In the genomic region with DNA sequence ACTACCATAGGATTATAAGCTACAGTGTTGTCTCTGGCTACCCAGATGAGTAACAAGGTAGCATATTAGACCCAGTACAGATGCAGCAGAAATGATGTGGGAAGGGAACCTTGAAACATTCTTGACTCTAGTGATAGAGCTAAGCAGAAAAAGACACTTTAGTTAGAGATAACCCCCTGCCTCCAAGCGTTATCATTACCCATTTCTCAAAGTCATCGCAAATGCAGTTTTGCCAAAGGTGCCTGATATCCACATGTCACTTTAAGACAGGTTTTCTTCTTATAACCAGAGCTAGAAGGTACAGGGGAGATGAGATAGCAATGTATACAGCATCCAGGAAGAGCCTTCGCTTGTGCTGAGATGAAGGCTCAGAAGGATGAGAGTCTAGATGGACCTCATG, we compare ENCODE assay signal across 25 mouse cellular contexts.
DNase-seq lines count a peak whose midpoint lies in the region; ATAC-seq and TF ChIP-seq lines count a peak whose summit lies in the region.
"Had no signal": no experiment of that assay in that cellular context is flagged by ENCODE, and none has a peak within 500 bp of the region (broad histone marks: within the 10 kb centered on the region; RNA-seq: fewer than 3 reads in every experiment).

No protein-coding gene starts in this region.

- peaks cover 0 to 3% of the 10 kb centered on the region in 2 experiments; a peak in 1 of 4 replicates for H3K36me3 ChIP-seq in MEL (ENCODE audit: control insufficient read depth in 1 of 2, insufficient read depth in 2 of 2, low read length in 2 of 2)
- H3K36me3 ChIP-seq in liver, embryonic 14.5 days (replicated peaks; ENCODE audit: control insufficient read depth, insufficient read depth, low read depth), result no peaks in the 10 kb centered on the region
- H3K36me3 ChIP-seq in liver, postnatal 0 days (replicated peaks; ENCODE audit: insufficient read depth, low read length), result no peaks in the 10 kb centered on the region
- H3K36me3 ChIP-seq in forebrain, embryonic 11.5 days (ENCODE audit: control insufficient read depth, insufficient read depth, low read length), result no peaks in the 10 kb centered on the region
- H3K36me3 ChIP-seq: embryonic facial prominence, embryonic 10.5 days; embryonic facial prominence, embryonic 13.5 days; heart, embryonic 12.5 days; heart, embryonic 15.5 days; hindbrain, embryonic 10.5 days; hindbrain, embryonic 13.5 days had no signal

- peaks cover 0 to 3% of the 10 kb centered on the region in 2 experiments; a peak in 1 of 4 replicates for H3K4me1 ChIP-seq in MEL (ENCODE audit: control insufficient read depth in 1 of 2, insufficient read depth in 2 of 2, low read length in 2 of 2)
- peaks cover 18 to 27% of the 10 kb centered on the region in 2 experiments for H3K4me1 ChIP-seq in liver, embryonic 14.5 days (replicated peaks; ENCODE audit: control insufficient read depth in 2 of 2, insufficient read depth in 2 of 2, low read length in 1 of 2)
- no peaks in the 10 kb centered on the region for H3K4me1 ChIP-seq in liver, postnatal 0 days (ENCODE audit: insufficient read depth)
- no peaks in the 10 kb centered on the region for H3K4me1 ChIP-seq in forebrain, embryonic 11.5 days (replicated peaks; ENCODE audit: control insufficient read depth, insufficient read depth, low read length)
- H3K4me1 ChIP-seq: embryonic facial prominence, embryonic 13.5 days; forebrain, embryonic 13.5 days; heart, embryonic 12.5 days; heart, embryonic 15.5 days; hindbrain, embryonic 10.5 days; hindbrain, embryonic 13.5 days had no signal

- no peak overlapping the region for H3K4me2 ChIP-seq in liver, embryonic 14.5 days (ENCODE audit: low read depth)
- H3K4me2 ChIP-seq in liver, postnatal 0 days (ENCODE audit: low read depth, low read length), result no peak overlapping the region
- H3K4me2 ChIP-seq in forebrain, embryonic 11.5 days (ENCODE audit: low read depth, low read length, severe bottlenecking), result no peak overlapping the region
- H3K4me2 ChIP-seq: embryonic facial prominence, embryonic 13.5 days; forebrain, embryonic 13.5 days; heart, embryonic 12.5 days; heart, embryonic 15.5 days; hindbrain, embryonic 13.5 days had no signal

- no peak for TF ChIP-seq POLR2A in MEL (IDR thresholded peaks at IDR 0.05; ENCODE audit: control insufficient read depth in 1 of 2, insufficient read depth in 1 of 2, low read depth in 1 of 2, low read length in 2 of 2, poor library complexity in 1 of 2)

- peak in 1 of 2 experiments; percentile 34; a peak in 1 of 4 replicates for TF ChIP-seq EP300 in MEL (IDR thresholded peaks at IDR 0.05; ENCODE audit: low read depth in 1 of 2, low read length in 2 of 2)
- TF ChIP-seq EP300 in liver, embryonic 14.5 days (IDR thresholded peaks at IDR 0.05; ENCODE audit: low read depth), result peak; percentile 71
- TF ChIP-seq EP300 in liver, postnatal 0 days (IDR thresholded peaks at IDR 0.05; ENCODE audit: low read depth), result peak; percentile 52; the same call in 1 of the 2 replicates

- H3K9me3 ChIP-seq in MEL (replicated peaks; ENCODE audit: insufficient read depth, low read length), result no peaks in the 10 kb centered on the region
- H3K9me3 ChIP-seq in liver, embryonic 14.5 days (ENCODE audit: control insufficient read depth, low read length), result no peaks in the 10 kb centered on the region
- no peaks in the 10 kb centered on the region for H3K9me3 ChIP-seq in liver, postnatal 0 days (ENCODE audit: low read length)
- H3K9me3 ChIP-seq in forebrain, embryonic 11.5 days (ENCODE audit: control insufficient read depth, low read length), result no peaks in the 10 kb centered on the region
- H3K9me3 ChIP-seq: embryonic facial prominence, embryonic 10.5 days; embryonic facial prominence, embryonic 13.5 days; forebrain, embryonic 13.5 days; heart, embryonic 12.5 days; heart, embryonic 15.5 days; hindbrain, embryonic 10.5 days; hindbrain, embryonic 13.5 days had no signal

- 43% methylated on average over 3 of the region's 3 CpGs for WGBS in liver, embryonic 14.5 days (ENCODE audit: insufficient replicate concordance)
- 64% methylated on average over 3 of the region's 3 CpGs for WGBS in liver, postnatal 0 days (ENCODE audit: insufficient replicate concordance)
- WGBS in forebrain, embryonic 11.5 days, result 90% methylated on average over 3 of the region's 3 CpGs

- no peak overlapping the region for H3K4me3 ChIP-seq in MEL (ENCODE audit: control insufficient read depth in 1 of 2, insufficient read depth in 1 of 2, low read depth in 2 of 2, low read length in 2 of 2)
- no peak overlapping the region for H3K4me3 ChIP-seq in liver, embryonic 14.5 days (ENCODE audit: insufficient read depth in 1 of 2, low read depth in 2 of 2, low read length in 2 of 2)
- no peak overlapping the region for H3K4me3 ChIP-seq in liver, postnatal 0 days (ENCODE audit: low read depth, low read length)
- H3K4me3 ChIP-seq in forebrain, embryonic 11.5 days (ENCODE audit: low read depth, low read length), result no peak overlapping the region
- H3K4me3 ChIP-seq: embryonic facial prominence, embryonic 10.5 days; embryonic facial prominence, embryonic 13.5 days; erythroblast, embryonic 14.5 days; forebrain, embryonic 13.5 days; heart, embryonic 12.5 days; heart, embryonic 15.5 days; hindbrain, embryonic 10.5 days; hindbrain, embryonic 13.5 days had no signal

- no peak for TF ChIP-seq RAD21 in MEL (IDR thresholded peaks at IDR 0.05; ENCODE audit: low read depth, low read length)

- peak; percentile 73 for ATAC-seq in liver, embryonic 14.5 days (ENCODE audit: insufficient read depth)
- no peak for ATAC-seq in liver, postnatal 0 days
- no peak for ATAC-seq in activated CD4-positive, CD25-positive, alpha-beta regulatory T cell, adult 4 months
- no peak for ATAC-seq in forebrain, embryonic 11.5 days (replicated peaks; ENCODE audit: low FRiP score)
- ATAC-seq: forebrain, embryonic 13.5 days; forebrain, embryonic 16.5 days; hindbrain, embryonic 16.5 days; Patski had no signal

- DNase-seq in heart, adult 11 months, result peak; percentile 19
- no peak for DNase-seq in heart, adult 18-20 months
- DNase-seq in MEL (ENCODE audit: low read depth, low spot score), result peak; percentile 9
- DNase-seq in liver, embryonic 14.5 days (ENCODE audit: low read depth in 3 of 3, low spot score in 3 of 3), result peak in 2 of 3 experiments; percentile 25 to 39
- no peak for DNase-seq in liver, postnatal 0 days
- DNase-seq in forebrain, embryonic 11.5 days (ENCODE audit: low spot score), result no peak
- DNase-seq: adrenal gland, adult 2 months; adrenal gland, postnatal 14 days; embryo, embryonic 11 days; gastrocnemius, postnatal 10 days; gastrocnemius, postnatal 36 days; heart, postnatal 10 days; heart, postnatal 36 days had no signal

- H3K9ac ChIP-seq in MEL (ENCODE audit: control insufficient read depth, low read depth, low read length, poor library complexity, severe bottlenecking), result no peak overlapping the region
- no peak overlapping the region for H3K9ac ChIP-seq in liver, embryonic 14.5 days (replicated peaks)
- H3K9ac ChIP-seq in liver, postnatal 0 days (replicated peaks), result no peak overlapping the region
- no peak overlapping the region for H3K9ac ChIP-seq in forebrain, embryonic 11.5 days (ENCODE audit: low read length)
- H3K9ac ChIP-seq: embryonic facial prominence, embryonic 13.5 days; forebrain, embryonic 13.5 days; heart, embryonic 12.5 days; heart, embryonic 15.5 days; hindbrain, embryonic 13.5 days had no signal

- H3K79me2 ChIP-seq in MEL (ENCODE audit: control insufficient read depth, insufficient read depth, low read length, poor library complexity), result no peaks in the 10 kb centered on the region

- H3K27ac ChIP-seq in MEL (ENCODE audit: control insufficient read depth, low read depth, low read length), result no peak overlapping the region
- peak overlapping the region; percentile 51 for H3K27ac ChIP-seq in liver, embryonic 14.5 days
- no peak overlapping the region for H3K27ac ChIP-seq in liver, postnatal 0 days (ENCODE audit: low read depth)
- no peak overlapping the region for H3K27ac ChIP-seq in forebrain, embryonic 11.5 days (ENCODE audit: low read depth, low read length)
- H3K27ac ChIP-seq: embryonic facial prominence, embryonic 10.5 days; embryonic facial prominence, embryonic 13.5 days; forebrain, embryonic 13.5 days; heart, embryonic 15.5 days; hindbrain, embryonic 10.5 days; hindbrain, embryonic 13.5 days had no signal

- no peak for TF ChIP-seq CTCF in MEL (IDR thresholded peaks at IDR 0.05 in 2 of 3, conservative IDR thresholded peaks at IDR 0.05 in 1 of 3; ENCODE audit: control insufficient read depth in 1 of 3, insufficient read depth in 1 of 3, low read depth in 2 of 3, low read length in 3 of 3, poor library complexity in 1 of 3, severe bottlenecking in 1 of 3)
- TF ChIP-seq CTCF in liver, embryonic 14.5 days (IDR thresholded peaks at IDR 0.05; ENCODE audit: low read depth), result no peak
- TF ChIP-seq CTCF in liver, postnatal 0 days (IDR thresholded peaks at IDR 0.05; ENCODE audit: low read depth), result no peak

- no peaks in the 10 kb centered on the region for H3K27me3 ChIP-seq in MEL (ENCODE audit: control insufficient read depth in 1 of 2, insufficient read depth in 2 of 2, low read length in 2 of 2)
- H3K27me3 ChIP-seq in liver, embryonic 14.5 days (ENCODE audit: control insufficient read depth, insufficient read depth, low read length), result no peaks in the 10 kb centered on the region
- H3K27me3 ChIP-seq in liver, postnatal 0 days (ENCODE audit: insufficient read depth, low read length), result no peaks in the 10 kb centered on the region
- no peaks in the 10 kb centered on the region for H3K27me3 ChIP-seq in forebrain, embryonic 11.5 days (ENCODE audit: control insufficient read depth, insufficient read depth, low read length)
- H3K27me3 ChIP-seq: embryonic facial prominence, embryonic 13.5 days; forebrain, embryonic 13.5 days; heart, embryonic 12.5 days; heart, embryonic 15.5 days; hindbrain, embryonic 13.5 days; Patski had no signal

TF ChIP-seq in MEL, 35 proteins besides CTCF, POLR2A, EP300 and RAD21:
- TF ChIP-seq MAZ (IDR thresholded peaks at IDR 0.05; ENCODE audit: low read depth, low read length), result no peak
- peak; percentile 18; the same call in 1 of the 2 replicates for TF ChIP-seq GATA1 (IDR thresholded peaks at IDR 0.05; ENCODE audit: low read depth, low read length)

Comparison
In these comparisons a context has a peak if more than half of its experiments do, and no peak if none do; other contexts are left out.
1. DNase-seq: peak in heart, adult 11 months (single experiment), MEL (single experiment) and liver, embryonic 14.5 days (2 of 3); none in heart, adult 18-20 months (0 of 2), liver, postnatal 0 days (single experiment) and forebrain, embryonic 11.5 days (single experiment).